18 mouse cellular contexts compared by ENCODE assay signal in the genomic region with DNA sequence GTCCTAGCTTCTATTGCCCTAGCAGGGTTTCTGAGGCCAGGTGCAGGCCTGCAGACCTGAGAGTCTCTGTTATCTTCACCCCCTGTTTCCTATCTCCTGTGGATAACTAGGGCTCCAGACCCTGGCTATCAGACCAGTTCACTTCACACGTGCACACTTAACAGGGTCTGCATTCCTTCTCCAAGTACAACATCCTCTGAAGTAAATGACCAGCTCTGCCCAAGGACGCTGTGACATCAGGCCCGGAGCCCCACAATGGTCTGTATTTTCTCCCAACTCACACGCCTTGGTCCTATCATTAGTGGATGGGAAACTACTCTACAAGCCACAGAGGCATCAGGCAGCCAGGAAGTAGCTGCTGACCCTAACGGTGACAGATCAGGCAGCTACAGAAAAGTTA.
"Had no signal": no experiment of that assay in that cellular context is flagged by ENCODE, and none has a peak within 500 bp of the region (broad histone marks: within the 10 kb centered on the region; RNA-seq: fewer than 3 reads in every experiment).

No protein-coding gene starts in this region.

- H3K9me3 ChIP-seq: midbrain, embryonic 10.5 days; midbrain, embryonic 12.5 days; neural tube, embryonic 13.5 days; neural tube, embryonic 15.5 days had no signal

- H3K4me1 ChIP-seq: midbrain, embryonic 12.5 days; neural tube, embryonic 13.5 days; neural tube, embryonic 15.5 days had no signal

- H3K4me2 ChIP-seq: lung, embryonic 14.5 days; midbrain, embryonic 12.5 days; neural tube, embryonic 13.5 days; neural tube, embryonic 15.5 days had no signal

- H3K36me3 ChIP-seq: midbrain, embryonic 10.5 days; midbrain, embryonic 12.5 days; neural tube, embryonic 13.5 days; neural tube, embryonic 15.5 days had no signal

- H3K4me3 ChIP-seq: midbrain, embryonic 10.5 days; midbrain, embryonic 12.5 days; myocyte; neural tube, embryonic 13.5 days; neural tube, embryonic 15.5 days had no signal

- H3K27me3 ChIP-seq: midbrain, embryonic 12.5 days; neural tube, embryonic 13.5 days; neural tube, embryonic 15.5 days had no signal

- DNase-seq: lung, embryonic 14.5 days; lung, postnatal 10 days; lung, postnatal 4 days; midbrain, embryonic 14.5 days; retina, postnatal 1 day; right cerebral cortex, adult 18-20 months; right cerebral cortex, postnatal 25 days; right cerebral cortex, postnatal 4 days; spleen, adult 18-20 months; thymus, adult 18-20 months; thymus, postnatal 14 days; thymus, postnatal 36 days had no signal

- ATAC-seq: midbrain, embryonic 16.5 days had no signal

- H3K27ac ChIP-seq: midbrain, embryonic 10.5 days; midbrain, embryonic 12.5 days; neural tube, embryonic 13.5 days; neural tube, embryonic 15.5 days had no signal

- H3K9ac ChIP-seq: lung, embryonic 14.5 days; midbrain, embryonic 12.5 days; neural tube, embryonic 13.5 days; neural tube, embryonic 15.5 days had no signal
